Mouse (Mus musculus): ENCODE results near the gene Camp. TPM values are rescaled to one million over a fixed set of nuclear protein-coding genes. Genes with fewer than 3 reads are reported as not detected.

Camp gene
- polyA plus RNA-seq, 1 experiment from 2014 or later = 0.76 TPM

Small RNA genes lying within 50 kb of the gene (microRNA-seq; reads per million reads assigned to microRNA genes)
- not detected for gene Mir7089

Other genes with a start within 250 kb of the Camp start
- not detected in 2 replicates for gene Fbxw24, start 223.6 kb downstream of the Camp start, polyA plus RNA-seq (2014; fragmentation: Nextera tagmentation; extraction: Ambion mirVana)
- not detected in 2 replicates for gene Fbxw25, start 185.0 kb downstream of the Camp start, polyA plus RNA-seq (2014; fragmentation: Nextera tagmentation; extraction: Ambion mirVana)
- gene Fbxw18, start 146.9 kb downstream of the Camp start, polyA plus RNA-seq (2014; fragmentation: Nextera tagmentation; extraction: Ambion mirVana) = not detected in 2 replicates
- gene Fbxw26, start 103.5 kb downstream of the Camp start, polyA plus RNA-seq (2014; fragmentation: Nextera tagmentation; extraction: Ambion mirVana) = not detected in 2 replicates
- not detected in 2 replicates for gene Fbxw27, start 58.9 kb downstream of the Camp start, polyA plus RNA-seq (2014; fragmentation: Nextera tagmentation; extraction: Ambion mirVana)
- not detected in 2 replicates for gene Spink8, start 37.3 kb downstream of the Camp start, polyA plus RNA-seq (2014; fragmentation: Nextera tagmentation; extraction: Ambion mirVana)
- gene Nme6, start 16.9 kb downstream of the Camp start, polyA plus RNA-seq (2014; fragmentation: Nextera tagmentation; extraction: Ambion mirVana) = 62.5 and 63.7 TPM in 2 replicates
- 8.6 and 12.5 TPM in 2 replicates for gene Cdc25a, start 26.0 kb upstream of the Camp start, polyA plus RNA-seq (2014; fragmentation: Nextera tagmentation; extraction: Ambion mirVana)
- 171 and 219 TPM in 2 replicates for gene Map4, start 81.8 kb upstream of the Camp start, polyA plus RNA-seq (2014; fragmentation: Nextera tagmentation; extraction: Ambion mirVana)